Mouse (Mus musculus) central nervous system, embryonic 18 days (tissue): Measurements from ENCODE around the gene Bora. TPM values are rescaled to one million over a fixed set of nuclear protein-coding genes. Genes with fewer than 3 reads are reported as not detected.

Experiments used
- polyA plus RNA-seq: library from polyadenylated mRNA; depleted of rRNA; stranded (reverse); fragments of >200 nt; gene quantifications from 2 replicates; pipeline ENCODE4 v1.2.3, GENCODE M21; 2012; rRNA removed

The Bora gene
- 5.9 and 6.7 TPM in 2 replicates for polyA plus RNA-seq

DNA sequence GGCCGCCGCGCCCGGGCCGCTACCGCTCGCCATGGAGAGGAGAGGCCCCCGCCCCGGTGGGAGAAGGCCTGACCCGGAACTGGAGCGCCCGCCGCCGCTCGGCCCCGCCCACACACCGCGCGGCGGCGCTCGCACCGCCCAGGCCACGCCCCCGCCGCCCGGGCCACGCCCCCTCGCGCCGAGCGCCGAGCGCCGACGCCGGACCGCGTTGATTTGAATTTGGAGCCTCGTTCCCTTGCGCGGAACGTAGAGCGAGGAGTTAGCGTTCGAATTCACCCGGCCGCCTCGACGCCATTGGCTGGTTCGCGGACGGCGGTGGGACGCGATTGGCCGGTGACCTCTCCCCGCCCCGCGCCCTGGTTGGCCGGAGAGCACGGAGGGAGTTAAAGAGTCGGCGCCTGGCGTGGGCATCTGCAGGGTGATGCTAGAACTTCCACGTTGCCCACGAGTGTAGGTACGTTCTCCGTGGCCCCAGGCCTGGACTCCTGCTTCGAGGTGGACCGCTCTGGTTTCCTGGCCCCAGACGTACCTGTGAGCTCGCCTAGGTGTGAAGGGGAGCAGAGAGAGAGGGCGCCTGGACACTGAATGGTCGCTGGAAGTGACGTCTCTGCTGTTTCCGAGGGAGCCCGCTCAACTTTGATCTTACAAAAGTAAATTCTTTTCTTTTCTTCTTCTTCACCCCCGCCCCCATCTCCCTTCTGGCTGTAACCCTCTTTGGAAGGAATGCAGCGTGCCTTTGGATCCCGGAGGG, at the start of gene Bora, which contains the start of gene Mzt1:
Bora (plus strand) TSS at position 192 of the 751 bp plus-strand sequence.
Mzt1 (minus strand) TSS at position 104 of the 751 bp plus-strand sequence.

DNA sequence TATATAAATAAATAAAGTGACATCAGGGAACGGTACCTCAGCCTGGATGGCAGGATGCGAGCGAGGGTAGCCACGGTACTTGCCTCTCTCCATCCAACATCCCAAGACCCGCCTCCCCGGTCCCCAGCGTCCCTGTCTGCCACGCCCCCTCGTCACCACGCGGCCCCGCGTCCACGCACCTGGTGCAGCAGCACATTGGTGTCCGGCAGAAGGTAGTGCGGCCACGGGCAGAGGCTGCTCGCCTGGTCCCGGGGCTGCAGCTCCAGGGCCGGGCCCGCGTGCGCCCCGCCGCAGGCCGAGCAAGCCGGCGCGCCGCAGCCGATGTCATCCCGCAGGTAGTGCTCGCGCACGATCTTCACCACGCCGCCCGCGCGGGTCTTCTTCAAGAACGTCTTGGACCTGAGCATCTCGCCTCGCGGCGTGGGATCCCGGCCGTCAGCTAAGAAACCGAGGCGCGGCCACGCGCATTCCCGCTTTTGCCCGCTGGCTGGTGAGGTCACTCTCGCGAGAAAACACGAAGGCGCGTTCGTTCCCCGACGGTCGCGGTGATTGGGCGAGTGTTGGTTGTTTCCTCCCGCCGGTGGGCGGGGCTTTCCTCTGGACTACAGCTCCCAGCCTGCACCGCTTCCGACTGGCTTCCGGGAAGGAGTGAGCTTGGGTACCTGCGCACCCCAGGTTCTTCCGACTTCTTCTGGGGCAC, 53.4 kb downstream of the Bora start, which contains the start of the genes Pibf1 and Dis3:
Pibf1 (plus strand) TSS at position 158 of the 700 bp plus-strand sequence.
Dis3 (minus strand) TSS at position 504 of the 700 bp plus-strand sequence.

Other genes starting within 250 kb of the Bora start
- 2.9 and 3.8 TPM in 2 replicates for gene Rpl36a-ps1, start 51.9 kb upstream of the Bora start, polyA plus RNA-seq
- 67.2 and 67.8 TPM in 2 replicates for gene Mzt1, start 88 bp upstream of the Bora start, polyA plus RNA-seq
- 9.8 and 11.8 TPM in 2 replicates for gene Pibf1, start 53.2 kb downstream of the Bora start, polyA plus RNA-seq
- gene Dis3, start 53.5 kb downstream of the Bora start, polyA plus RNA-seq = 23.4 and 23.7 TPM in 2 replicates